Mouse (Mus musculus): Measurements from ENCODE around the gene Dab1.

The Dab1 gene

DNA sequence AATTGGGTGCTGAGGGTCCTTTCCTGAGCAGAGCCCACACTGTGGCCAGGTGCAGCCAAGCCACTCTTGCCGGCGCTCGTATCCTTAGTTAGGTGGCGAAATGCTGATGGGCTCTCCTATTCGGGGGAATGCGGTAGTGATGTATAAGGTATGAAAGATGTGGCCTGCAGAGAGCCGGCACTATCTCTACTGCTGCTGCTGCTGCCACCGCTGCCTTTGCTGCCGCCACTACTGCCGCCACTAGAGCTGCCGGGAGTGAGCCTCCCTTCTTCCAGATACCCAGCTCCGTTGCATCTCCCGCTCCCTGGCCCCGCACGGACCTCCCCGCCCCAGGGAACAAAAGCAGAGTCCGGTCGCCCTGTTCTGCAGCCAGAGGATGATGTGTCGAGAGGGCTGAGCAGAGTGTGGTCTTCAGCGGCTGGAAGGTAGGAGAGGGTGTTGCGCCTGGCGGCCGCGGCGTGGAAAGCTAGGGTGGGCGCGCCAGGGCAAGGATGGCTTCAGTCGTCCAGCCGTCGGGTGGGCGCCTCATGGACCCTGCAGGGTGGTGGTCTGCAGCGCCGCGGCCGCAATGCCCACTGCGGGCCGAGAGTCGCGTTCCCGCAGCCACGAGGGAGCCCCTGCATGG, at the start of gene Dab1:
Gene Dab1, plus strand, starts transcription at position 39 of the 625 bp plus-strand sequence.
- peak; percentile 62 to 66 for DNase-seq (ENCODE audit: low spot score in 2 of 2)

DNA sequence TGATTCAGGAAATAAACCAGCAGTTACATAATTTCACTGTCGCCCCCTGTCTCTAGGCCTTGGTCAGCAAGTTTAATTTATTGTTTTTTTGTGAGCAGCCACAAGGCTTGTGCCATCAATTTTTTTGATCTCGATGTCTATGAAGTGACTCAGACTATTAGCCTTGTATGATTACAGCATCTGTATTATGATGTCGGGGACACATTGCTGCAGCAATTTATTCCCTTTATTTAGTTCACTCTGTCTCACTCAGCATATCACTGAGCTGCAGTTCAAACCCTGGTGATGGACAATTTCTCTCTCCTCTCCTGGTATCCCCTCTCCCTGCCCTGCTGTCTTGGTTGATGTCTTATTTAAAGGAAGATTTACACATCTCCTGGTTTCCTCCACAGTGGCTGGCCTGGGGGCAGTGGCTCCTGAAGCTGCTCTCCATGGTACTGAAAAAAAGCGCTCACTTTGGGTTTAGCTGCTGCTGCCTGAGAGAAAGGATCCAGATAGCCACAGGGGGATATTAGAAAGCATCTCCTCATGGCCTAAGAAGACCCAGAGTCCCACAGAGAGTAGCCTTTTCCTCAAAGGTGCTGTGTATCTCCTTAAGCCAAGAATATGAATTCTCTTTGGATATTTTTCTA, 47.3 kb upstream of the Dab1 start:
- no peak for DNase-seq (ENCODE audit: low spot score in 2 of 2)

- DNase-seq (ENCODE audit: low spot score in 2 of 2): no peak
Observed at GRCm38 (mm10) chr4:103575556-103575955, 43.6 kb upstream of the Dab1 start.

DNA sequence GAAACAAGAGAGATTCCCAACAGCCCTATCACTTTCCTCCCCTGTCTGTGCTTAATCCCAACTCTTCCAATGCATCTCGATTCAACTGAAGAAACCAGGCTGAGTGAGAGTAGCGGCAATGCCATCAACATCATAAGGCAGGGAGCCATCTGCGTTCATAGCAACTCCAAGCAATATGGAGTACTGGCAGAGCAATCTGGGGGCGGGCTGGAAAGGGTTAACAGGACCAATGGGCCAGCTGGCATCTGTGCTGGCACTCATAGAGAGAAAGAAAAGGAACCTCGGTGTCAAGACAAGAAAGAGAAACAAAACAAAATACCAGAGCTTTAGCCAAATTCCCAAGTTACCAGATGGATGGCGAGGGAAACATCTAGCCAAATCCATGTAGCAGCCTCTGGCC, 42.9 kb upstream of the Dab1 start:
- no peak for DNase-seq (ENCODE audit: low spot score in 2 of 2)

GRCm38 (mm10) chr4:103577111-103577815, 41.9 kb upstream of the Dab1 start:
- no peak for DNase-seq (ENCODE audit: low spot score in 2 of 2)

DNA sequence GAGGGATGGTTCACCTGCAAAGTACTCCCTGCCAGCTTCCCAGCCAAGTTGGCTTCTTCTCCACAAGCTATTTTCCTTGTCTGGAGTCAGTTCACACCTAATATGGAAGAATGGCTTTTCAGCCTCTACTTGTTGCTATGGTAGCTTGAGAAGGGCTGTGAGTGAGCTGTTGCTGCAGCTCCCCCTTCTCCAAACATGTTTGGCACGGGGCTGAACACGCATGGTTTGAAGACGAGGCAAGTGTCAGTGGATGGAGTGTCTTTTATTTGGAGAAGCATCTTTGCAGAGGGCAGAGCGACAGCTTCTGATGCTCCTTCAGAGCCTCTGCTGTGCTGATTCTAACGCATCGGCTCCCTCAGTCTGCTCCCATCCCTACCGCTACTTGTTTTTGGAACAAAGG, 41.3 kb upstream of the Dab1 start:
- peak in 1 of 2 experiments; percentile 19 for DNase-seq (ENCODE audit: low spot score in 2 of 2)

- no peak for DNase-seq (ENCODE audit: low spot score in 2 of 2)
Observed at GRCm38 (mm10) chr4:103580021-103580420, 39.1 kb upstream of the Dab1 start.

DNA sequence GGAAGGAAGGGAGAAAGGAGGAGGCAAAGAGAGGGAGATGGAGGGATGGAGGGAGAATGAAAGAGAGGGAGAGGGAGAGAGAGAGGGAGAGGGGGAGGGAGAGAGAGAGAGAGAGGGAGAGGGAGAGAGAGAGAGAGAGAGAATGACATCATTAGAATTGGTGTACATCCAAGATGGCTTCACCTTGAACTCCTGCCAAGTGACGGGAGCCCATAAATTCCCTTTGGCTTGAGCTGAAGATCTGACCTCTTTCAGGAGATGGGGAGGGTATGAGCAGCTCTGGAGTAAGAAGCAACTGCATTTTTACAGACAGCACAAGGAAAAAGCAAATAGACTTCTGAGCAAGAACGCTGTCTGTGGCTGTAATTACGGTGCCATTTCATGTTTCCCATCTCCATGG, 4.1 kb upstream of the Dab1 start:
- DNase-seq (ENCODE audit: low spot score in 2 of 2): no peak

DNA sequence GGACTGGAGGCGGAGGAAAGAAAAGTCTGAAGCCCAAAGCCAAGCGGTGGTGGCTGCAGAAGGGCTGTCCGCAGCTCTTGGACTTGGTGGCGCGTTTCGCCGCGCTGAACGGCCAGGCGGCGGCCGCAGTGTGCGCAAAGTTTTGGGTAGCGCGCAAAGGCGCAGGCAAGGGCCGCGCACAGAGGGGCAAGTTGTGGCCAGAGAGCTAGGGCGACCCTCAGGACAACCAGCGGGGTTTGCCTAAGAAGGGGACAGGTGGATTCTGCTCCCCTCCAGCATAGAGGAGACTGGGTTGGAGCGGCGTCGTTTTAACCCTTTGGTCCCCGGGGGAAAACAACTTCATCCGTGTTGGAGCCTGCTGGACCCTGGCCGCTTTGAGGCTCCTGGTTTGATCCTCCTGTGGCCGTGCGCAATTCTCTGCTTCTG, 800 bp downstream of the Dab1 start:
- DNase-seq (ENCODE audit: low spot score in 2 of 2): peak in 1 of 2 experiments; percentile 25

GRCm38 (mm10) chr4:103620590-103621155, 1.5 kb downstream of the Dab1 start:
- DNase-seq (ENCODE audit: low spot score in 2 of 2): peak in 1 of 2 experiments; percentile 18

GRCm38 (mm10) chr4:103621586-103621985, 2.4 kb downstream of the Dab1 start:
- DNase-seq (ENCODE audit: low spot score in 2 of 2): peak in 1 of 2 experiments; percentile 18

DNA sequence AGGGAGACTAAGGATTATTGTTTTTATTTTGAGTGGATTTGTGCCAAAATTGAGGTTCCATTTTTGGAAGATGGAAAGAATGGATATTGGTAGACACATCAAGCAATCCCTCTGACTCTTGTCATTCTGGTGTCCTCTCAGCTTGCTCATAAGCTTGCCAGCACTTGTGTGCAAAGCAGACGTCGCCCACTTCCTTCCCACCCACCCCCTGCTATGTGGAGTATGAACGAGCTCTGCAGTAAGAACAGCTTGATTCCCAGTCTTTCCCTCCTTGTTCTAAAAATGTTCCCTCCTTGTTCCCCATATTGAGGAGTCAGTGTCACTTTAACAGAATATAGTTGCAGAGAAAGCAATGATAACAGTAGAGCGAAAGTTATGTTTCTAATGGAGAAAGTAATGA, 11.0 kb downstream of the Dab1 start:
- no peak for DNase-seq (ENCODE audit: low spot score in 2 of 2)

- no peak for DNase-seq (ENCODE audit: low spot score in 2 of 2)
Observed at GRCm38 (mm10) chr4:103636168-103636776, 17.1 kb downstream of the Dab1 start.

DNA sequence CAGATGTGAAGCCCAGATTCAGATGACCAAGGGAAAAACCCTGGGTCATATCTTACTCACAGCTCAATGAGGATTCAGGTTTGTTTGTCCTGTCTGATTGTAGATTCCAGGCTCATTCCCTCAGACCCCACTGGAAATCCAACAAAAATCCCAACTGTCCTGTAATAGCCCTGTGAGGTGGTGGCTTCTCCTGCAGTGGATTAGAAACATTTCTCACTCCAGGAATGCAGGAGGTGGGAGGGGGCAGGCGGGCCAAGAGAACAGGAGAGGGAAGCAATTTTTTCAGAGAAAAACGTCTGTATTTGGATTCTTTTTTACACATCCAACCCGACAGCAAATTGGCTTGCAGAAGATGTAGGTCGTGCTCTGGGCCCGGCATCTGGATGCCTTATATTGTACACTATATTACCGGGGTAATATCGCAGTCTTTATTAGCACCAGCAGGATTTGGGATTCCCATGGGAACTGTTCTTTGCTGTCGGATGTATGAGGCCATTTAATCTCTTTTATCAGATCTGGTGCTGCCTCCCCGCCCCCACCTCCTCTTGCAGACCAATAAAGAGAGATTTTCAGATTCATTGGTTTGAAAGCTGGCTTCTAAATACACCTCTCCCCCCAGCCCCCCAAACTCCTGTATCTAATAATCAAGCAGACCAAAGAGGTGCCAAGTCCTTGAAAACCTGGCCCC, 29.2 kb downstream of the Dab1 start:
- DNase-seq (ENCODE audit: low spot score in 2 of 2): no peak

DNA sequence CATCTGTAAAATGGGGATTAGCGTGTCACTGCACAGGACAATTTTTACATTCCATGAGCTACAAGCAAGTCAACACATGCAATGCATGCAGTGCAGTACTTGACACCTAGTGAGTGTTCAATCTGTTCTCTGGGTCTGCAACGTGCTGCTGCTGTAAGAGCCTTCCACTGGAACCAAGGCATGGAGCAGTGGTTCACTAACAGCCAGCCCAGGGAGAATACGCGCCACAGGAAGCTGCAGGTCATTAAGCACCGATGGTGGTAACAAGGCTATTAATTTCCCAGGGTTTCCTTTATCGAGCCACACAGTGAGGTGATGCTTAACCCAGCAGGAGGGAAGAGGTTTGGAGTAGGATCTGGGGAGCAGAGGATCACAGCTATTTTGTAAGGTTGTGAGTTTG, 36.6 kb downstream of the Dab1 start:
- DNase-seq (ENCODE audit: low spot score in 2 of 2): no peak

DNA sequence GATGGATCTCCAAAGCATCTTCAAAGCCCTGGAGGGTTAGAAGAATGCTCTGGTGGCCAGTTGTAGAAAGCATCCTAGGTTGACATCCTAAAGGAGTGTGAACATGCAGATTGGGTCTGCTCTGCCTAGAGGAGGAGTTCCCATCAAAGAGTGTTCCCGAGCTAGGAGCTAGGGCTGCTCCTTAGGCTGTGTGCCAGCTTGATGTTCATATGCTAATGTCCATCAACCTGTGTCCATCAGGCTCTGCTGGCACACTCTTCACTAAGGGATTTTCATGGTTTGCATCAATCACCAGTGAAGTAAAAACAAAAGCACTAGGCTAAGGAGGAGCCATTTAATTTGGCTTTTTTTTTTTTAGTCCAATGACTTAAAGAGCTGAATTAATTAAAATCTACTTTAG, 42.2 kb downstream of the Dab1 start:
- no peak for DNase-seq (ENCODE audit: low spot score in 2 of 2)

DNA sequence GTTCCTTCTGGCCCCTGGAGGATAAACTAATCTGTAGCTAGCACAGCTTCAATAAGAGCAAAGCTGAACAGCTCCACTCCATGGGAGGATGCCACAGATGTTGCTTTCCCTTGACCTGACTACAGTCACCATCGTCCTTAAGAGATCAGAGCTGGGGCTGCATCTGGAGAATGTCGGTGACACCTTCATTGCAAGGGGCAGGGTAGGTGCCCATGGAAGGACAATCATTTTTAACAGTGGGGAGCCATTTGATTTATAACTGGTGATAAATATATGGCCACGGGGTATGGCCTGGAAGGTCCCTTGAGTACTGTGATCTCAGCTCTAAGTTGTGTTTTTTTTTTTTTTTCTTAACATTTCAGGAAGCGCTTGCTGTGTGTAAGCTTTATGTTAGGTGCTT, 48.3 kb downstream of the Dab1 start:
- no peak for DNase-seq (ENCODE audit: low spot score in 2 of 2)

DNA sequence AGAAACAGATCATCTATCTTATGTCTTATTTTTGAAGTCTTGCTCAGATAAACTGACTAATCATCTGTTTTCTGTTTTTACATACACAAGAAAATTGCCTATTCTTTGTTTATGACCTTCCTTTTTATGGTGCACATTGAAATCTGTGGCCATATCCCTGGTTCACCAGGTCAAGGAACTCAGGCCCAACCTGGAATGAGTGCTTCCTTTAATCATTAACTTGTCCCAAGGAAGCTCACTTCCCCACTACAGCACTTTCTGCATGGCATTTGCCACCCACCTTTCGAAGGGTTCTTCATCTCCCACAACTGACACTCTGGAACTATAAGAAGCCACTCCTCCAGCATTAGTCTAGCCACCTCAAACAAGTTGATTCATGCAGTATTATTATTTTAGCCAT, 58.0 kb downstream of the Dab1 start:
- no peak for DNase-seq (ENCODE audit: low spot score in 2 of 2)

DNA sequence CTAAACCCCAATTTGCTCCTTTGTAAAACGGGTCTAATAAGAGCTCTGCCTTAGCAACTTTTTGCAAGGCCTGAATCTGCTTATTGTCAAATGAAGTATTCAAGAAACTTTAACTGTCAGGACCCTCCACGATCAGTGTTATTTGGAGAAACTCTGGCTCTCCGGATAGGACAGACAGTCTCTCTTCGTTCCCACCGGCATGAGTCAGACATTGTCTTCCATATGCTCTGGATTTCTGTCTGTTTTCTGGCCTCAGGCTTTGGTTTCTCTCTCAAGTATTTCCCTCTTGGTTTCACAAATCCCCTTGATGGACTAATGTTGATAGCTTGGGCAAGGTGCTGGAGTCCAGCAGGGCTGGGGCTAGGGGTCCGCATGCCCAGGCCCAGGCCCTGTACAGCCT, 59.3 kb downstream of the Dab1 start:
- DNase-seq (ENCODE audit: low spot score in 2 of 2): no peak

DNA sequence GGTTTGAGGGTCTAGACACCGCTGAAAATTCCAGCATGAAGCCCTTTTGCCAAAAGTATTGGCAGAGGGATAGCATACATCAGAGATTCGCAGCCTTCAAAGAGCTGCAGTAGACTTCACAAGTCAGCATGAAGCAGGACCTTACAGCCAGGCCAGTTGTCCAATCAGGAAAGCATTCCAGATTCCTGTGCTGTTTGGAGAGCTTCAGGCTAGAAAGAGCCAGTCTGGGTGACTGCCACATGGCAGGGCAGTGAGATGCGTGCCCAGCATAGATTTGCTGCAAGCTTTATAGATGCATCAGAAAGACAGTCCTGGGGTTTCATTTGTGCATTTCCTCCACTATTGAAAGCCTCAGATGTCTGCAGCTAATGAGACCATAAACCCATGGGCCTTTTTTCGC, 66.0 kb downstream of the Dab1 start:
- no peak for DNase-seq (ENCODE audit: low spot score in 2 of 2)

- no peak for DNase-seq (ENCODE audit: low spot score in 2 of 2)
Observed at GRCm38 (mm10) chr4:103691717-103692116, 72.6 kb downstream of the Dab1 start.

DNA sequence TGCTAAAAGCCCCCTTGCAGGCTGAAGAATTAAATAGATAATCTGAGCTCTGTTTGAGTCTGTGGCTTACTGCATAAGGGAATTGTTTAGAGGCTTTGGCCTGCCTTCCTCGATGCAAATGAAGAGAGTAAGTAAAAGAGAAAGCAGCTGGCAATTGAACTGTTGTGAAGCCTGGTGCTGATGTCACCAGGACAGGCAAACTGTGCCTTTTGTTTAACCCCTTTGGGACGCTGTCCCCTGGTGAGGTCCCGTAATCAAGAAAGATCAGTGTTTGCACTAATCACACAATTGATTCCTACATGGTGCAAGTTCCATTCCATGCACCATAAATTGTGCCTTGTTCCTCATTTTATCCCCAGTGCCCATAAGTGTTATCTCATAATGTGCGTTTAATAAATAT, 80.6 kb downstream of the Dab1 start:
- no peak for DNase-seq (ENCODE audit: low spot score in 2 of 2)

Measured in frontal cortex, postnatal 10 days (tissue).